Mouse (Mus musculus) megakaryocyte, embryonic 14.5 days (primary cell): ENCODE measurements around the gene Gm20425. TPM values are rescaled to one million over a fixed set of nuclear protein-coding genes. Genes with fewer than 3 reads are reported as not detected.
A peak's percentile ranks its signal among the peaks of the same experiment; 100 is the strongest.

Source experiments
- H3K27me3 ChIP-seq: replicated peaks from 2 replicates; pipeline ENCODE3; 2012; ENCODE audit warnings: inconsistent platforms
- H3K36me3 ChIP-seq: replicated peaks from 2 replicates; pipeline ENCODE3; 2012; ENCODE audit warnings: low read length, inconsistent platforms, mixed read lengths
- H3K4me1 ChIP-seq: 2 replicates; pipeline ENCODE4 v1.6.1; 2012; ENCODE audit warnings: inconsistent platforms
- H3K4me3 ChIP-seq: replicated peaks from 2 replicates; pipeline ENCODE3; 2012; ENCODE audit warnings: moderate library complexity, mild to moderate bottlenecking, inconsistent platforms
- H3K9me3 ChIP-seq: 2 replicates; pipeline ENCODE4 v1.6.1; 2012; ENCODE audit warnings: inconsistent platforms
- FLI1 ChIP-seq: IDR thresholded peaks from 2 replicates; pipeline ENCODE4 v1.6.1; 2012; ENCODE audit warnings: low read length, inconsistent platforms, mixed read lengths
- GATA1 ChIP-seq: IDR thresholded peaks from 3 replicates; pipeline ENCODE4 v1.6.1; 2012; ENCODE audit warnings: mixed read lengths, low read length, inconsistent platforms, borderline replicate concordance
- polyA plus RNA-seq: library from polyadenylated mRNA; stranded (reverse); fragments of >175 nt; gene quantifications from 2 replicates; pipeline ENCODE4 v1.2.3, GENCODE M21; 2012; ENCODE audit warnings: low replicate concordance; ENCODE audit not compliant: insufficient read depth

Gm20425 gene
- polyA plus RNA-seq, 1 experiment = not detected

- peaks cover 2% of the 10 kb centered on the region for H3K27me3 ChIP-seq
- no peak overlapping the region for H3K4me3 ChIP-seq
- TF ChIP-seq FLI1 (no peak), GATA1 (no peak)
- no peaks in the 10 kb centered on the region for H3K9me3 ChIP-seq
- H3K4me1 ChIP-seq = peaks cover 3% of the 10 kb centered on the region; the same call in 1 of the 2 replicates
- H3K36me3 ChIP-seq = peaks cover 58% of the 10 kb centered on the region
Measured at GRCm38 (mm10) chr9:103188416-103188815, 41.7 kb downstream of the Gm20425 start.

GRCm38 (mm10) chr9:103186747-103187146 is 43.4 kb downstream of the Gm20425 start:
- Histone ChIP-seq H3K4me3 (no peak overlapping the region), H3K27me3 (peaks cover 2% of the 10 kb centered on the region), H3K4me1 (peaks cover 6% of the 10 kb centered on the region; the same call in 1 of the 2 replicates), H3K36me3 (peaks cover 41% of the 10 kb centered on the region), H3K9me3 (no peaks in the 10 kb centered on the region)
- no peak for TF ChIP-seq GATA1

GRCm38 (mm10) chr9:103185946-103186345 is 44.2 kb downstream of the Gm20425 start:
- Histone ChIP-seq H3K9me3 (no peaks in the 10 kb centered on the region), H3K36me3 (peaks cover 33% of the 10 kb centered on the region), H3K4me3 (no peak overlapping the region), H3K4me1 (peaks cover 10% of the 10 kb centered on the region), H3K27me3 (peaks cover 2% of the 10 kb centered on the region)
- TF ChIP-seq FLI1 (no peak), GATA1 (no peak)

GRCm38 (mm10) chr9:103184855-103185254 is 45.3 kb downstream of the Gm20425 start:
- H3K27me3 ChIP-seq = peaks cover 7% of the 10 kb centered on the region
- no peaks in the 10 kb centered on the region for H3K9me3 ChIP-seq
- H3K36me3 ChIP-seq = peaks cover 22% of the 10 kb centered on the region
- no peak overlapping the region for H3K4me3 ChIP-seq
- H3K4me1 ChIP-seq = peaks cover 21% of the 10 kb centered on the region
- TF ChIP-seq GATA1 (no peak), FLI1 (no peak)

- H3K9me3 ChIP-seq = no peaks in the 10 kb centered on the region
- no peaks in the 10 kb centered on the region for H3K36me3 ChIP-seq
- peak overlapping the region; percentile 7 for H3K4me3 ChIP-seq
- TF ChIP-seq FLI1 = no peak
- no peak for TF ChIP-seq GATA1
- peaks cover 27% of the 10 kb centered on the region for H3K27me3 ChIP-seq
- peaks cover 18% of the 10 kb centered on the region for H3K4me1 ChIP-seq
Measured at GRCm38 (mm10) chr9:103181886-103182285, 48.2 kb downstream of the Gm20425 start.

GRCm38 (mm10) chr9:103180807-103181565 is 49.1 kb downstream of the Gm20425 start:
- no peaks in the 10 kb centered on the region for H3K9me3 ChIP-seq
- no peaks in the 10 kb centered on the region for H3K36me3 ChIP-seq
- TF ChIP-seq FLI1 (no peak), GATA1 (no peak)
- peak overlapping the region; percentile 88 for H3K4me3 ChIP-seq
- H3K27me3 ChIP-seq = peaks cover 34% of the 10 kb centered on the region
- peaks cover 18% of the 10 kb centered on the region for H3K4me1 ChIP-seq

GRCm38 (mm10) chr9:103180303-103180702 is 49.8 kb downstream of the Gm20425 start:
- no peak for TF ChIP-seq GATA1
- TF ChIP-seq FLI1 = no peak
- peak overlapping the region; percentile 88 for H3K4me3 ChIP-seq

GRCm38 (mm10) chr9:103175692-103176091 is 54.4 kb downstream of the Gm20425 start:
- H3K9me3 ChIP-seq = no peaks in the 10 kb centered on the region
- H3K4me1 ChIP-seq = peaks cover 13% of the 10 kb centered on the region
- no peaks in the 10 kb centered on the region for H3K36me3 ChIP-seq
- TF ChIP-seq GATA1 (no peak), FLI1 (no peak)
- H3K4me3 ChIP-seq = no peak overlapping the region
- H3K27me3 ChIP-seq = peaks cover 65% of the 10 kb centered on the region

More at GRCm38 (mm10) chr9:103180303-103180702, 49.8 kb downstream of the Gm20425 start:
- peaks cover 40% of the 10 kb centered on the region for H3K27me3 ChIP-seq
- H3K4me1 ChIP-seq = peaks cover 18% of the 10 kb centered on the region
- no peaks in the 10 kb centered on the region for H3K36me3 ChIP-seq
- no peaks in the 10 kb centered on the region for H3K9me3 ChIP-seq

- peaks cover 6% of the 10 kb centered on the region; the same call in 1 of the 2 replicates for H3K4me1 ChIP-seq
- no peaks in the 10 kb centered on the region for H3K9me3 ChIP-seq
- H3K36me3 ChIP-seq = no peaks in the 10 kb centered on the region
- no peak for TF ChIP-seq GATA1
- no peak for TF ChIP-seq FLI1
- H3K4me3 ChIP-seq = no peak overlapping the region
- peaks cover 66% of the 10 kb centered on the region for H3K27me3 ChIP-seq
Measured at GRCm38 (mm10) chr9:103174771-103175519, 55.2 kb downstream of the Gm20425 start.

- no peaks in the 10 kb centered on the region for H3K9me3 ChIP-seq
- no peaks in the 10 kb centered on the region for H3K4me1 ChIP-seq
- H3K27me3 ChIP-seq = peaks cover 61% of the 10 kb centered on the region
- no peak for TF ChIP-seq GATA1
- no peak for TF ChIP-seq FLI1
- H3K4me3 ChIP-seq = no peak overlapping the region
- H3K36me3 ChIP-seq = no peaks in the 10 kb centered on the region
Measured at GRCm38 (mm10) chr9:103168771-103169170, 61.3 kb downstream of the Gm20425 start.
